Mouse (Mus musculus) activated CD4-positive, CD25-positive, alpha-beta regulatory T cell, adult 4 months (primary cell): ENCODE measurements at regions not wholly inside any gene's neighbourhood (a gene's known extent, or its start where the extent isn't known, plus 50 kb on each side); places are given as distances from the start of the nearest gene placed in this dataset.
A peak's percentile ranks its signal among the peaks of the same experiment; 100 is the strongest.

Experiments used
- ATAC-seq: one replicate; pipeline ENCODE4 v1.8.0; 2017

DNA sequence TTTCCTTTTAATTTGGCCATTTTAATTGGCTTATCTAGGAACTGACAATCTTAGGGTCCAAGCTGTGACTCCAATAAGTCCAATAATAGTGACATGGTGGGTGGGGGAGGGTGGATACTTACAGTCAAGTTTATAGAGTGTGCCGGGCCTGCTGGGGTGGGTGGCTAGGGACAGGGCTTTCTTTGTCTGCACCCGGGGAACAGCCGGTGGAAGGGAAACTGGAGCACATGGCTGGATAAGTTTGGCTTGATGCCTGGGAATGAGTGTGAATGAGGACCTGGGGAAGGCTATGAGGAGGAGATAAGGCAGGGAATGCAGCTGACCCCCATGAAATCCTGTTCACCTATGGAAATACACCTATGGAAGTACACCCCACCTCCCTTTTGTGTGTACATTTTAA, 81.7 kb upstream of the Cers4 start:
- ATAC-seq = no peak

DNA sequence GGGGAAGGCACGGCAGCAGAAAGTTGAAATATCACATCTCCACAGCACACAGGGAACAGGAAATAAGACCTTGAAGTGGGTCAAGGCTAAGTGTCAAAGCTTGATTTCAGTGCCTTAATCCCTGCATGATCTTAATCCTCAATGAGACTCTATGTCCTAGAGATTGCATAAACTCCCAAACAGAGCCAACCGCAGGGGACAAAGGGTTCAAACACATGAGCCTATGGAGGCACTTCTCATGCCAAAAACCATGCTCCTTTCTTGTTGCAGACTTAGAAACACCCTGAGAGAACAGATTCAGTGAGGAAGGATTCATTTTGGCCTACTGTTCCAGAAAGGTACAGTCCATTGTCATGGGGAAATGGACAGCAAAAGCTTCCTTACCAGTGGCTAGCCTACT, 81.0 kb upstream of the Cers4 start:
- ATAC-seq = no peak

DNA sequence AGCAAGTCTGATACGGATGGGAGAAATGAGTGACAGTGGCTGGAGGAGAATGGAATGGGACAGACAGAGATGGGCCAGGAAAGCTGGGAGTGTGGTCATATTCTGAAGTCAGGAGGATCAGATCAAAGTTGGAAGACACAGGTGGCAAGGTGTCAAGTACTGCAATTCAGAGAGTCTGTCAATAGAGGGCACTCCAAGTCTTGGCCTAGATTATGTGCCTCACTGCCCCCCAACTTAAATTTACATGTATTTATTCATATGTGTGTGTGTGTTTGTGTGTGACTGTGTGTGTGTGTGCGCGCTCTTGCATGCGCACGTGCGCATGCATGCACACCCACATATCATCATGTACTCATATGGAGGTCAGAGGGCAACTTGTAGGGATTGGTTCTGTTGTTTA, 79.6 kb upstream of the Cers4 start:
- peak; percentile 32 for ATAC-seq

DNA sequence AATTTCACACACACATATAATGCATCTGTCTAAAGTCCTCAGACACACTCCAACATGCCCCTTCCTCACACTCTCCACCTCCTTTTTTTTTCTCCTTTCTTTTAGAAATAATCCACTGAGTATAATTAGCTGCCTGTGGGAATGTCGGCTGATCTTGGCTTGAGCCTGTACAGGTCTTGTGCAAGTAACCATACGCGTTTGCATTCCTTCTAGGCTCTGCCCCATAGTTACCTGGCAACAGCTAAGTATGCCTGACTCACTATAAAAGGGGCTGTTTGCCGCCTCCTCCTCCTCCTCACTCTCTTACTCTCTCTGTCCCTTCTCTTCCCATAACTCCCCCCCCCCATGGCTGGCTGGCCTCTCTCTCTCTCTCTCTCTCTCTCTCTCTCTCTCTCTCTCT, 79.1 kb upstream of the Cers4 start:
- ATAC-seq = no peak

DNA sequence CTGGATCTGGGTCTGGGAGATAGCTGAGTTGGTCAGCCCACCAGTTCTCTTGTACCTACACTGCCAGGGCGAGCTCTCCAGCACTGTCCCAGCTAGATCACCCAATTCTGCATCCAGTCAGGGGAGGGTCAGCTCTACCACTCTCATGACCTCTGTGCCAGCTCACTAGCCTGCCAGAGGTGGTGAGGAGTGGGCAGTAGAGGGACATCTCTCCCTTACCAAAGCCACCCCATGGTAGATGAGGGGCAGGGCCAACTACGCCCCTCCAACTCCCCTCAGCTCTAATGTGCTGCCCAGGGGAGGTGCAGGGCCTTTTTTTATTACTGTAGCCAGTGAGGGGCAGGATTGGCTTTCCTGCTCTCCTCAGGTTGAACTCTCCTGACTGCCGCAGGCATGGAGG, 75.7 kb upstream of the Cers4 start:
- ATAC-seq = no peak

DNA sequence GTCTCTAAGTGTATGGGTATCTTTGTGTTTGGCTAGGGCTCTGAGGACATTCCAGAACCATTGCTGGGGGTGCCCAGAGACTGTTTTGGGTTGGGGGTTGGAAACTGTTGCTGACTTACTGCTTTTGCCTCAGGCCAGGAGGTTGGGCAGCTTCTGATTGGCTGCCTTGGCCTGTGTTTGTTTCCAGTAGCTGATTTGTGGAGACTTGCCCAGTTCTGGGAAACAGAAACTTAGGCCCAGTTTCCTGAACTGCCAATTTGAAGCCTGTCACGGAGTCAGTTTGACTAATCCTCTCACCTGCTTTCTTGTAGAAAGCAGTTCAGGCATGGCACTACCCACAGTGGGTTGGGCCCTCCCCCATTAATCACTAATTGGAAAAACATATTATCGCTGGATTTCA, 59.7 kb upstream of the Cers4 start:
- no peak for ATAC-seq

DNA sequence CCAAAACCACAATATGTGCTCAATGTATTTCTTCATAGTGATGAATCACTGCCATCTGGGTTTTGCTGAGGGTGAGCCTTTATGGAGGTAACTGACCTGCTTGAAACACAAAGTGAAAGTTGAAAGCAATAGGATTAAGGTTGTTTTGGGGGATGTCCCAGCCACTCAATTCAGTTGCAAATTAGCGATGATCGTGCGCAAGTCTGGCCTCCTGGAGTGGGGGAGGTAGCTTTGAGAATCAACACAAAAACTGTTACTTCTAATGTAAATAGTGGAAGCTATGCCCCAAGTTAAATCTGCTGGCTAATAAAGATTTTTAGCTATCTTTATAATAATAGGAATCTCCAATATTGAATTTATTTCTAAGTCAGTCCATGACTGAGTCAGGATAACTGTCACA, 56.3 kb upstream of the Cers4 start:
- ATAC-seq = no peak
